Mouse (Mus musculus) MEL (cell line): ENCODE measurements around the gene Kirrel3. TPM values are rescaled to one million over a fixed set of nuclear protein-coding genes. Genes with fewer than 3 reads are reported as not detected.

Experiments used
- DNase-seq: peaks from one replicate; pipeline ENCODE4 v3.0.0; 2011; ENCODE audit warnings: low read depth, low spot score
- H3K27ac ChIP-seq: 2 replicates; pipeline ENCODE4 v1.5.1; 2012; ENCODE audit warnings: low read depth, mild to moderate bottlenecking, control low read depth, low read length, moderate library complexity; ENCODE audit not compliant: control insufficient read depth
- H3K27me3 ChIP-seq, 2 experiments: fragments of 150-350 bp in 1 of 2; sonication (generic) in 1 of 2; 2 replicates each; pipeline ENCODE4 v1.6.1; 2012; ENCODE audit warnings: low read length in 2 of 2, mild to moderate bottlenecking in 2 of 2, improper control_type of control experiment in 1 of 2, moderate library complexity in 1 of 2; ENCODE audit not compliant: insufficient read depth in 2 of 2, control insufficient read depth in 1 of 2
- H3K36me3 ChIP-seq, 2 experiments: 2 replicates each; pipeline ENCODE4 v1.6.1; 2012 to 2014; ENCODE audit warnings: low read length in 2 of 2, improper control_type of control experiment in 1 of 2, inconsistent platforms in 1 of 2, mild to moderate bottlenecking in 1 of 2; ENCODE audit not compliant: insufficient read depth in 2 of 2, control insufficient read depth in 1 of 2
- H3K4me1 ChIP-seq, 2 experiments: fragments of 150-350 bp in 1 of 2; sonication (generic) in 1 of 2; 2 replicates each; pipeline ENCODE4 v1.6.1; 2012; ENCODE audit warnings: low read length in 2 of 2, improper control_type of control experiment in 1 of 2, mild to moderate bottlenecking in 1 of 2; ENCODE audit not compliant: insufficient read depth in 2 of 2, control insufficient read depth in 1 of 2
- H3K4me3 ChIP-seq, 2 experiments: fragments of 150-350 bp in 1 of 2; sonication (generic) in 1 of 2; 2 replicates each; pipeline ENCODE4 v1.5.1; 2012; ENCODE audit warnings: low read depth in 2 of 2, low read length in 2 of 2, mild to moderate bottlenecking in 2 of 2, moderate library complexity in 2 of 2, control low read depth in 1 of 2, improper control_type of control experiment in 1 of 2; ENCODE audit not compliant: control insufficient read depth in 1 of 2, insufficient read depth in 1 of 2
- H3K79me2 ChIP-seq: 2 replicates; pipeline ENCODE4 v1.6.1; 2012; ENCODE audit warnings: mild to moderate bottlenecking, low read length, moderate library complexity; ENCODE audit not compliant: control insufficient read depth, poor library complexity, insufficient read depth
- H3K9ac ChIP-seq: 2 replicates; pipeline ENCODE4 v1.6.1; 2012; ENCODE audit warnings: low read depth, mild to moderate bottlenecking, control low read depth, low read length, moderate library complexity; ENCODE audit not compliant: control insufficient read depth, poor library complexity, severe bottlenecking
- H3K9me3 ChIP-seq: fragments of 150-350 bp; sonication (generic); replicated peaks from 2 replicates; pipeline ENCODE4 v1.6.1; 2012; ENCODE audit warnings: mild to moderate bottlenecking, low read length, improper control_type of control experiment, moderate library complexity; ENCODE audit not compliant: insufficient read depth
- CHD2 ChIP-seq: IDR thresholded peaks from 2 replicates; pipeline ENCODE4 v1.6.1; 2011; ENCODE audit warnings: low read length, improper control_type of control experiment
- CTCF ChIP-seq, 3 experiments: IDR thresholded peaks in 2 of 3; conservative IDR thresholded peaks in 1 of 3; 2 replicates each; pipeline ENCODE4 v1.5.1; 2011 to 2012; ENCODE audit warnings: low read length in 3 of 3, low read depth in 2 of 3, mild to moderate bottlenecking in 2 of 3, improper control_type of control experiment in 1 of 3, inconsistent platforms in 1 of 3, mixed read lengths in 1 of 3, moderate library complexity in 1 of 3; ENCODE audit not compliant: control insufficient read depth in 1 of 3, insufficient read depth in 1 of 3, poor library complexity in 1 of 3, severe bottlenecking in 1 of 3
- E2F4 ChIP-seq: IDR thresholded peaks from 2 replicates; pipeline ENCODE4 v1.6.1; 2011; ENCODE audit warnings: low read depth, low read length, improper control_type of control experiment, borderline replicate concordance
- ELF1 ChIP-seq: IDR thresholded peaks from 2 replicates; pipeline ENCODE4 v1.6.1; 2014; ENCODE audit warnings: low read depth, mild to moderate bottlenecking, inconsistent platforms, low read length, improper control_type of control experiment, moderate library complexity
- ETS1 ChIP-seq: IDR thresholded peaks from 2 replicates; pipeline ENCODE4 v1.6.1; 2012; ENCODE audit warnings: low read depth, mild to moderate bottlenecking, inconsistent platforms, low read length, improper control_type of control experiment, moderate library complexity
- GABPA ChIP-seq: IDR thresholded peaks from 2 replicates; pipeline ENCODE4 v1.6.1; 2012; ENCODE audit warnings: low read depth, mild to moderate bottlenecking, inconsistent platforms, low read length, improper control_type of control experiment, moderate library complexity
- HCFC1 ChIP-seq: IDR thresholded peaks from 2 replicates; pipeline ENCODE4 v1.6.1; 2012; ENCODE audit warnings: low read depth, mild to moderate bottlenecking, inconsistent platforms, low read length, improper control_type of control experiment, moderate library complexity
- JUND ChIP-seq: IDR thresholded peaks from 2 replicates; pipeline ENCODE4 v1.6.1; 2011; ENCODE audit warnings: low read depth, mild to moderate bottlenecking, improper control_type of control experiment, low read length
- KAT2A ChIP-seq: conservative IDR thresholded peaks from 2 replicates; pipeline ENCODE4 v1.6.1; 2012; ENCODE audit warnings: low read depth, low read length, improper control_type of control experiment, inconsistent platforms
- MAFK ChIP-seq: IDR thresholded peaks from 2 replicates; pipeline ENCODE4 v1.6.1; 2011; ENCODE audit warnings: low read depth, mild to moderate bottlenecking, low read length, improper control_type of control experiment, borderline replicate concordance
- MAX ChIP-seq: IDR thresholded peaks from 2 replicates; pipeline ENCODE4 v1.6.1; 2011; ENCODE audit warnings: low read length, improper control_type of control experiment
- MEF2A ChIP-seq: IDR thresholded peaks from 2 replicates; pipeline ENCODE4 v1.6.1; 2014; ENCODE audit warnings: low read depth, mild to moderate bottlenecking, inconsistent platforms, low read length, improper control_type of control experiment; ENCODE audit not compliant: poor library complexity, insufficient replicate concordance, severe bottlenecking; ENCODE audit errors: extremely low read depth
- MYB ChIP-seq: IDR thresholded peaks from 2 replicates; pipeline ENCODE4 v1.6.1; 2011; ENCODE audit warnings: mild to moderate bottlenecking, low read depth, low read length, improper control_type of control experiment
- MYC ChIP-seq: IDR thresholded peaks from 2 replicates; pipeline ENCODE4 v1.6.1; 2011; ENCODE audit warnings: low read depth, mild to moderate bottlenecking, low read length, improper control_type of control experiment, moderate library complexity
- NELFE ChIP-seq: IDR thresholded peaks from 2 replicates; pipeline ENCODE4 v1.6.1; 2011; ENCODE audit warnings: low read depth, low read length, improper control_type of control experiment
- NRF1 ChIP-seq: IDR thresholded peaks from 2 replicates; pipeline ENCODE4 v1.6.1; 2014; ENCODE audit warnings: low read depth, mild to moderate bottlenecking, inconsistent platforms, low read length, improper control_type of control experiment, moderate library complexity; ENCODE audit not compliant: poor library complexity, insufficient read depth, severe bottlenecking
- POLR2A ChIP-seq, 2 experiments: IDR thresholded peaks; 2 replicates each; pipeline ENCODE4 v1.6.1; 2011 to 2012; ENCODE audit warnings: low read length in 2 of 2, mild to moderate bottlenecking in 2 of 2, control low read depth in 1 of 2, improper control_type of control experiment in 1 of 2, low read depth in 1 of 2, moderate library complexity in 1 of 2; ENCODE audit not compliant: control insufficient read depth in 1 of 2, insufficient read depth in 1 of 2, poor library complexity in 1 of 2
- RAD21 ChIP-seq: IDR thresholded peaks from 2 replicates; pipeline ENCODE4 v1.6.1; 2011; ENCODE audit warnings: mild to moderate bottlenecking, low read depth, low read length, improper control_type of control experiment
- RCOR1 ChIP-seq: IDR thresholded peaks from 2 replicates; pipeline ENCODE4 v1.6.1; 2012; ENCODE audit warnings: low read depth, mild to moderate bottlenecking, inconsistent platforms, low read length, improper control_type of control experiment
- SIN3A ChIP-seq: IDR thresholded peaks from 2 replicates; pipeline ENCODE4 v1.6.1; 2012; ENCODE audit warnings: low read length, improper control_type of control experiment, inconsistent platforms
- SMC3 ChIP-seq: IDR thresholded peaks from 2 replicates; pipeline ENCODE4 v1.6.1; 2011; ENCODE audit warnings: low read depth, low read length, improper control_type of control experiment
- TBP ChIP-seq: IDR thresholded peaks from 2 replicates; pipeline ENCODE4 v1.8.0; 2011; ENCODE audit warnings: low read depth, low read length, improper control_type of control experiment
- TCF12 ChIP-seq: IDR thresholded peaks from 2 replicates; pipeline ENCODE4 v1.6.1; 2014; ENCODE audit warnings: low read depth, mild to moderate bottlenecking, inconsistent platforms, low read length, improper control_type of control experiment, moderate library complexity
- UBTF ChIP-seq: IDR thresholded peaks from 2 replicates; pipeline ENCODE4 v1.6.1; 2012; ENCODE audit warnings: low read depth, mild to moderate bottlenecking, inconsistent platforms, low read length, improper control_type of control experiment, moderate library complexity, borderline replicate concordance; ENCODE audit not compliant: insufficient read depth
- USF1 ChIP-seq: IDR thresholded peaks from 2 replicates; pipeline ENCODE4 v1.6.1; 2014; ENCODE audit warnings: low read depth, mild to moderate bottlenecking, inconsistent platforms, low read length, improper control_type of control experiment, moderate library complexity
- USF2 ChIP-seq, 2 experiments: IDR thresholded peaks; 2 replicates each; pipeline ENCODE4 v1.6.1; 2011 to 2012; ENCODE audit warnings: improper control_type of control experiment in 2 of 2, low read length in 2 of 2, borderline replicate concordance in 1 of 2, inconsistent platforms in 1 of 2, low read depth in 1 of 2, mild to moderate bottlenecking in 1 of 2; ENCODE audit not compliant: insufficient read depth in 1 of 2
- ZMIZ1 ChIP-seq: IDR thresholded peaks from 2 replicates; pipeline ENCODE4 v1.6.1; 2012; ENCODE audit warnings: low read depth, mild to moderate bottlenecking, inconsistent platforms, low read length, improper control_type of control experiment, moderate library complexity
- polyA plus RNA-seq, 2 experiments: library from polyadenylated mRNA; stranded (reverse) in 1 of 2; unstranded in 1 of 2; fragments of >175 nt in 1 of 2; fragments of >200 nt in 1 of 2; gene quantifications; 2 replicates each; pipeline versions ENCODE4 v1.2.1 to v1.2.4; 2012; ENCODE audit warnings: low replicate concordance in 2 of 2, low read depth in 1 of 2; ENCODE audit not compliant: insufficient read length in 2 of 2, insufficient read depth in 1 of 2, missing spikeins in 1 of 2
- total RNA-seq: library from RNA; depleted of rRNA; stranded (reverse); fragments of 300-350 nt; gene quantifications from 2 replicates; pipeline ENCODE4 v1.2.3, GENCODE M21; 2012

Gene Kirrel3
- total and polyA plus RNA-seq, 3 experiments, result 0.06 TPM; not detected in 2

DNA sequence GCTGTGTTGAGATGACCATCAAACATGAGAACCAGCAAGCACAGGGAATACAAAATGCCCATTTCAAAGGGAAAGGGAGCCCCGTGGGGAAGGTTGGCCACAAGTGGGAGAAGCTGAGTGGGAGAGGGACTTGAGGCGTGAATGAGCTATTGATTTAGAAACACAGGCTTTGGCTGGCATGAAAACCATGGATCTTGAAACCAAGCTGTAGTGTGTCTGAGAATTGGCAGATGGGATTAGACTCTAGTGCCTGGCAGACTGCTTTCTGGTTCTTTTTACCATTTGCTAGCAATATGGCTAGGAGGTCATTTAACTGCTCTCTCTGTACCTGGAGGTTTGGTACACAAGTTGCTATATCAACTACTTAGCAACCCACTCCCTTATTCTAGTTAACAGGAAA lies 56.2 kb downstream of the Kirrel3 start:
- H3K27ac ChIP-seq, result no peak overlapping the region
- DNase-seq, result no peak
- no peaks in the 10 kb centered on the region for H3K36me3 ChIP-seq
- H3K9me3 ChIP-seq, result no peaks in the 10 kb centered on the region
- no peak overlapping the region for H3K9ac ChIP-seq
- H3K4me3 ChIP-seq, result no peak overlapping the region
- no peaks in the 10 kb centered on the region for H3K27me3 ChIP-seq
- H3K79me2 ChIP-seq, result no peaks in the 10 kb centered on the region
- TF ChIP-seq SMC3 (no peak), CHD2 (no peak), POLR2A (IDR thresholded peaks at IDR 0.05; ENCODE audit: control insufficient read depth in 1 of 2, insufficient read depth in 1 of 2, low read depth in 1 of 2, low read length in 2 of 2, poor library complexity in 1 of 2) (no peak), TCF12 (no peak), HCFC1 (no peak), UBTF (no peak), MYC (no peak)
- no peaks in the 10 kb centered on the region for H3K4me1 ChIP-seq

DNA sequence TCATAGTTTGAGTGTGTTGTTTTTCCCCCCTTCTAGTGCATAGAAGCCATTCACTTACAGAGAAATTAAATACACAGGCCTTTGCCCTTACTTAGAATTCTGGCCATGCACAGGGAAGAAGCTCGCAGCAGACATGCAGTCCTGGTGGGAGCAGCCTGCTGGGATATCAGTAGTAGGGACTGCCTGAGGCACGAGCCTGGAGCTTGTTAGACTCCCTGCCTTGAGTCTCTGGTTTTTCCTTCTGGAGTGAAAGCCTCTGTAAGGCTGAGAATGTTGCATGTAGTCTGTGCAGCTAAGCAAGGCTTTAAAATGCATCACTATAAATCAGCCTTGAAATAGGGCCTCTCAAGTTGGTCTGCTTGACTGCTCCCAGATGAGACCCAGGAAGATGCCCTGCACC lies 70.0 kb downstream of the Kirrel3 start:
- Histone ChIP-seq H3K27ac (no peak overlapping the region), H3K9ac (no peak overlapping the region), H3K27me3 (no peaks in the 10 kb centered on the region), H3K4me3 (no peak overlapping the region), H3K4me1 (no peaks in the 10 kb centered on the region), H3K9me3 (no peaks in the 10 kb centered on the region), H3K79me2 (no peaks in the 10 kb centered on the region), H3K36me3 (no peaks in the 10 kb centered on the region)
- TF ChIP-seq MAFK (no peak), MEF2A (no peak), MYC (no peak), ETS1 (no peak), NRF1 (no peak), ELF1 (no peak), E2F4 (no peak), ZMIZ1 (no peak), USF1 (no peak), TCF12 (no peak)
- no peak for DNase-seq

DNA sequence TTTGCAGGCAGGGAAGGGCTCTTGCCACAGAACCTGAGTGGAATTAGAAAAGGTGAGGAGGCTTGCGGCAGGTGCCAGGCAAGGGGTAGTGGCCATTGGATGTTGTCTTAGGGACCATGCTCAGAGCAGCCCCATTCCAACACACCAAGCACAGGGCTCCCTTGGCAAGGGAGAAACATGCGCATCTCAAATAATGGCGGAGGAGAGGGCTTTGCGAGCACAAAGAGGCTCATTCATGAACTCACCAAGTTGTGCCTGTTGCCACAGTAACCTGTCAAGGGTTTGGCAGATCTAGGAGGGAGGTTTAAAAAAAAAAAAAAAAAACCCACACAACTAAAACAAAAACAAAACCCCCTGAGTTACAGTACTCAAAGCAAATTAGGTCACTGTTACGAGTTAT lies 72.2 kb downstream of the Kirrel3 start:
- Histone ChIP-seq H3K4me1 (no peaks in the 10 kb centered on the region), H3K4me3 (no peak overlapping the region), H3K79me2 (no peaks in the 10 kb centered on the region), H3K9me3 (no peaks in the 10 kb centered on the region), H3K27me3 (no peaks in the 10 kb centered on the region), H3K27ac (no peak overlapping the region), H3K36me3 (no peaks in the 10 kb centered on the region), H3K9ac (no peak overlapping the region)
- DNase-seq, result no peak
- TF ChIP-seq TCF12 (no peak), USF1 (no peak), UBTF (no peak), RCOR1 (no peak), CTCF (IDR thresholded peaks at IDR 0.05 in 2 of 3, conservative IDR thresholded peaks at IDR 0.05 in 1 of 3; ENCODE audit: control insufficient read depth in 1 of 3, insufficient read depth in 1 of 3, low read depth in 2 of 3, low read length in 3 of 3, poor library complexity in 1 of 3, severe bottlenecking in 1 of 3) (no peak), USF2 (IDR thresholded peaks at IDR 0.05; ENCODE audit: borderline replicate concordance in 1 of 2, insufficient read depth in 1 of 2, low read depth in 1 of 2, low read length in 2 of 2) (no peak), SIN3A (no peak), TBP (no peak), MYB (no peak), KAT2A (no peak), SMC3 (no peak), JUND (no peak), NELFE (no peak), ETS1 (no peak), GABPA (no peak), MAX (no peak), RAD21 (no peak)
